Mouse (Mus musculus) kidney, embryonic 15.5 days (tissue): Measurements from ENCODE around the gene Arl5c. TPM values are rescaled to one million over a fixed set of nuclear protein-coding genes. Genes with fewer than 3 reads are reported as not detected.
A peak's percentile ranks its signal among the peaks of the same experiment; 100 is the strongest.

Source experiments
- ATAC-seq: fragments of 200-750 bp; cut with Nextera tagmentation; replicated peaks from 2 replicates; pipeline ENCODE4 v1.8.0; 2017; ENCODE audit warnings: moderate TSS enrichment; ENCODE audit not compliant: low FRiP score
- H3K27ac ChIP-seq: fragments of 300-500 bp; sonication (generic); 2 replicates; pipeline ENCODE4 v1.5.1; 2015; ENCODE audit warnings: mild to moderate bottlenecking, inconsistent platforms
- H3K27me3 ChIP-seq: fragments of 300-500 bp; sonication (generic); 2 replicates; pipeline ENCODE4 v1.6.1; 2015; ENCODE audit warnings: inconsistent platforms
- H3K36me3 ChIP-seq: fragments of 300-500 bp; sonication (generic); 2 replicates; pipeline ENCODE4 v1.6.1; 2015; ENCODE audit warnings: inconsistent platforms
- H3K4me1 ChIP-seq: fragments of 300-500 bp; sonication (generic); 2 replicates; pipeline ENCODE4 v1.6.1; 2015; ENCODE audit warnings: inconsistent platforms
- H3K4me2 ChIP-seq: fragments of 300-500 bp; sonication (generic); 2 replicates; pipeline ENCODE4 v1.6.1; 2015; ENCODE audit warnings: moderate library complexity, mild to moderate bottlenecking, inconsistent platforms
- H3K4me3 ChIP-seq: fragments of 300-500 bp; sonication (generic); replicated peaks from 2 replicates; pipeline ENCODE4 v1.5.1; 2015; ENCODE audit warnings: mild to moderate bottlenecking, inconsistent platforms
- H3K9ac ChIP-seq: fragments of 300-500 bp; sonication (generic); 2 replicates; pipeline ENCODE4 v1.6.1; 2015; ENCODE audit warnings: mild to moderate bottlenecking, inconsistent platforms
- H3K9me3 ChIP-seq: fragments of 300-500 bp; sonication (generic); replicated peaks from 2 replicates; pipeline ENCODE4 v1.6.1; 2016; ENCODE audit warnings: inconsistent platforms
- WGBS: fragments of 180-500 bp; shearing (Covaris S2); methylation state at CpG from one replicate; pipeline ENCODE4 v1.1.7; 2015; ENCODE audit warnings: mixed read lengths; 5-methylcytosine and 5-hydroxymethylcytosine counted together
- polyA plus RNA-seq: library from polyadenylated mRNA; unstranded; fragments of >200 nt; fragmentation: Nextera tagmentation; extraction: Ambion mirVana; gene quantifications from 2 replicates; pipeline ENCODE4 v1.2.1, GENCODE M21; 2015

The Arl5c gene
- polyA plus RNA-seq: 9.9 and 10.1 TPM in 2 replicates

DNA sequence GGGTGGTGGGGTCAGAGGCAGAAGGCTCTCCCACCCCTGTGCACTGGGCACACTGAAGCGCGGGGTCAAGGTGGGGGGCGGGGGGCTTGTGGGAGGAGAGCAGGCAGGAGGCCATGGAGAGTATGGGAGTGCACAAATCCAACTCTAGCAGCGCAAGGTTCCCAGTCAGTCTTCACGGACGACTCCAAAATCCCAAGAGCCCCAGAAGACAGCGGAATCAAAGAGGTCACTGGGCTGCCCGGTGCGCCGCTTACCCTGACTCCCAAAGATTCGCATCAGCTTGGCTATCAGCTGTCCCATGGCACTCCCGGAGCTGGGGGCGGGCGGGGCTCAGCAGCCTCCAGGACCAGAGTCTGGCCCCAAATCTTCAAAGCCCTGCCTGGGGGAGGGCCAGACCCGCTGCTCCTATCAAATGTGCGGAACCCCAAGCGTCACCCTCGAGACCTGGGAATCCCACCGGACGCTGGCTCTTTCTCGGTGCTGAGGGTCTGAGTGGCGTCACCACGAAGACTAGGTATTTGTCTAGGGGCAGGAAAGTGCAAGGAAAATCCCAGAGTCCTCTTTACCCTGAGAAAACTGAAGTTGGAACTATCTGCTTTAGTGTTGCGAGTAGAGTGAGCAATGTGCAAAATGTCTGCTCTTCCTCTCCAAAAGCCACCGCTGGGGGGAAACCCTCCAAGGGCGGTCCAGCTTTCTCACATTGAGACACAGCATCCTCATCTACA, at the start of gene Arl5c:
Gene Arl5c, minus strand, starts transcription at position 618 of the 725 bp plus-strand sequence.
- H3K36me3 ChIP-seq: no peaks in the 10 kb centered on the region
- peak within 1 kb of the TSS; percentile 46 for H3K9ac ChIP-seq
- H3K4me3 ChIP-seq: peak within 1 kb of the TSS; percentile 54
- peak within 1 kb of the TSS; percentile 75 for H3K27ac ChIP-seq
- H3K4me2 ChIP-seq: peak within 1 kb of the TSS; percentile 95
- H3K9me3 ChIP-seq: no peaks in the 10 kb centered on the region
- peaks cover 10% of the 10 kb centered on the region for H3K27me3 ChIP-seq
- ATAC-seq: peak; percentile 52
- WGBS: 1% methylated on average over 26 of the region's 26 CpGs
- H3K4me1 ChIP-seq: peaks cover 37% of the 10 kb centered on the region

DNA sequence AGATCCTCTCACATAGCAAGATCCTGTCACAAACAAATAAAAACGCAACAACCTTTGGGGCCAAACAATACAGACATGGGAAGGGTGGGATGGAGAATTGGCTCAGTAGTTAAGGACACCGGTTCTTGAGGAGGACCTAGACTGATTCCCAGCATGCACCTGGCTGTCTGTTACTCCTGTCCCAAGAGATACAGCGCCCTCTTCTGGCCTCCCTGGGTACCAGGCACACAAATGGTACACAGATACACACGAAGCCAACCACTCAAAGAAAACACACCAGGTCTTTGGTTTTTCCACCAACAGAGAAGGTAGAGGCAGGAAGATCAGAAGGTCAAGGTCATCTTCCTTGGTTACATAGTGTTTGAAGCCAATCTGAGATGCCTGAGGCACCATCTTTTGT, 49.6 kb upstream of the Arl5c start:
- Histone ChIP-seq H3K9ac (no peak overlapping the region), H3K9me3 (no peaks in the 10 kb centered on the region), H3K4me3 (no peak overlapping the region), H3K27ac (no peak overlapping the region), H3K4me1 (peaks cover 22% of the 10 kb centered on the region), H3K4me2 (no peak overlapping the region), H3K27me3 (peaks cover 5% of the 10 kb centered on the region), H3K36me3 (no peaks in the 10 kb centered on the region)
- no peak for ATAC-seq
- WGBS: 65% methylated on average over 4 of the region's 4 CpGs

DNA sequence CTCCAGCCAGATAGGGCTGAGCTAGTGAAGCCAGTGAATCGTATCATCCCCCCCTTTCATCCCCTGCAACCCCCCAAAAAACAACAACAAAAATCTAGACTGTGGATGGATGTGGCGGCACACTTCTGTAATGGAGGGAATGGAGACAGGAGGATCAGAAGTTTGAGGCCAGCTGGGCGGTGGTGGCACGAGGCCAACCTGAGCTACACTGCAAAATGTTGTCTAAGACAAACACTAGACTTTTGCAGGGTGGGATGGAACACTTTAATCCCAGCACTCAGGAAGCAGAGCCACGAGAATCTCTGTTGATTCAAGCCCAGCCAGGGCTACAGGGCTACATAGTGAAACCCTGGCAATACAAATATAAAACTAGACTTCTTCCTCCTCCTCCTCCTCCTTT, 48.1 kb upstream of the Arl5c start:
- ATAC-seq: no peak
- H3K9ac ChIP-seq: no peak overlapping the region
- H3K4me2 ChIP-seq: no peak overlapping the region
- 64% methylated on average over 5 of the region's 5 CpGs for WGBS
- no peaks in the 10 kb centered on the region for H3K27me3 ChIP-seq
- H3K9me3 ChIP-seq: no peaks in the 10 kb centered on the region
- H3K4me3 ChIP-seq: no peak overlapping the region
- 0 out of 2 replicates have a peak, but pooled peaks cover 13% of the 10 kb centered on the region for H3K4me1 ChIP-seq
- no peak overlapping the region for H3K27ac ChIP-seq
- H3K36me3 ChIP-seq: no peaks in the 10 kb centered on the region

GRCm38 (mm10) chr11:98042741-98043140, 46.8 kb upstream of the Arl5c start:
- no peaks in the 10 kb centered on the region for H3K9me3 ChIP-seq
- H3K27ac ChIP-seq: no peak overlapping the region
- H3K27me3 ChIP-seq: no peaks in the 10 kb centered on the region
- 0 out of 2 replicates have a peak, but pooled peaks cover 11% of the 10 kb centered on the region for H3K4me1 ChIP-seq
- H3K36me3 ChIP-seq: no peaks in the 10 kb centered on the region
- no peak overlapping the region for H3K4me2 ChIP-seq
- H3K9ac ChIP-seq: no peak overlapping the region
- 66% methylated on average over 6 of the region's 6 CpGs for WGBS
- ATAC-seq: no peak
- no peak overlapping the region for H3K4me3 ChIP-seq

DNA sequence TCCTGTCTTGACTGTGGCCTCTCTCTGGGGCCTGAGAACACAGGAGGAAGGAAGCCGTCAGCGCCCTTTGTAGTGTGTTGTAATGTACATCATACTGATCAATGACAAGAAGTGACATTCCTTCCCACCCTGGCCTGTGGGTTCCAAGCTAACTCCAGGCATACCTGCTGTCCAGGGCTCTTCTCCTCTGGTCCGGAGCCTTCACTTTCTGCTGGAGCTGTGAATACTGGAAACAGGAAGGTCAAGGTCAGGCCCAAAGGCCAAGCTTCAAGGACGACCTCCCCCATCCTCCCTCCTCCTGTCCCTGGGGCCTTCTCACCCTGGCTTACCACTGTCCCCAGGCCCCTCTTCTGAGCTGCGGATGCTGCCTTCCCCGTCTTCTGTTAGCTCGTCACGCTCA, 45.0 kb upstream of the Arl5c start:
- Histone ChIP-seq H3K9me3 (no peaks in the 10 kb centered on the region), H3K27me3 (peaks cover 10% of the 10 kb centered on the region)
- ATAC-seq: no peak

GRCm38 (mm10) chr11:98037871-98038270, 41.9 kb upstream of the Arl5c start:
- Histone ChIP-seq H3K9ac (no peak overlapping the region), H3K27me3 (peaks cover 16% of the 10 kb centered on the region), H3K4me2 (no peak overlapping the region), H3K36me3 (no peaks in the 10 kb centered on the region), H3K4me1 (peaks cover 26% of the 10 kb centered on the region), H3K4me3 (no peak overlapping the region), H3K9me3 (no peaks in the 10 kb centered on the region), H3K27ac (no peak overlapping the region)
- no peak for ATAC-seq
- WGBS: 69% methylated on average over 14 of the region's 14 CpGs

More for the DNA sequence above, 45.0 kb upstream of the Arl5c start:
- Histone ChIP-seq H3K9ac (no peak overlapping the region), H3K4me1 (peaks cover 19% of the 10 kb centered on the region), H3K4me3 (no peak overlapping the region), H3K4me2 (no peak overlapping the region), H3K27ac (no peak overlapping the region), H3K36me3 (no peaks in the 10 kb centered on the region)
- WGBS: 63% methylated on average over 8 of the region's 8 CpGs

DNA sequence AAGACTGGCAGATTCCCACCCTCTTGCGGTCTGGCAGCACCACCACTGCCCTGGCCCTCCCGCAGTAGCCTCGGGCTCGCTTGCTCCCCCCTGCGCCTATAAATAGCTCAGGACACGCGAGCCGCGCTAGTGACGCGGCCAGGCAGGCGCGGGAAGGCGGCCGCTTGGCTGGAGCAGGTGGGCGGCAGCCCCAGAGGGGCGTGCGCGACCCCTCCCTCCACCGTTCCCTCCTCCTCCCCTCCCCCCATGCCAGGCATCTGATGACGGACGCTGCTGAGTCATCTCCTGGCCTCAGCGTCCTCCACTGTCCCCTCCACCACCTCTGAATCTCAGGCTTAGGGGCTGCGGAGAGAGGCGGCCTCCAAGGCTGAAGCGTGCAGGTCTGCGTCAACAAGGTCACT, 40.0 kb upstream of the Arl5c start:
- H3K4me3 ChIP-seq: peak overlapping the region; percentile 37
- WGBS: 0% methylated on average over 27 of the region's 27 CpGs
- H3K4me1 ChIP-seq: peaks cover 26% of the 10 kb centered on the region
- peaks cover 6% of the 10 kb centered on the region for H3K36me3 ChIP-seq
- H3K9ac ChIP-seq: peak overlapping the region; percentile 27
- peak overlapping the region; percentile 75 for H3K4me2 ChIP-seq
- H3K9me3 ChIP-seq: no peaks in the 10 kb centered on the region
- peaks cover 16% of the 10 kb centered on the region for H3K27me3 ChIP-seq
- H3K27ac ChIP-seq: no peak overlapping the region
- ATAC-seq: peak; percentile 52

DNA sequence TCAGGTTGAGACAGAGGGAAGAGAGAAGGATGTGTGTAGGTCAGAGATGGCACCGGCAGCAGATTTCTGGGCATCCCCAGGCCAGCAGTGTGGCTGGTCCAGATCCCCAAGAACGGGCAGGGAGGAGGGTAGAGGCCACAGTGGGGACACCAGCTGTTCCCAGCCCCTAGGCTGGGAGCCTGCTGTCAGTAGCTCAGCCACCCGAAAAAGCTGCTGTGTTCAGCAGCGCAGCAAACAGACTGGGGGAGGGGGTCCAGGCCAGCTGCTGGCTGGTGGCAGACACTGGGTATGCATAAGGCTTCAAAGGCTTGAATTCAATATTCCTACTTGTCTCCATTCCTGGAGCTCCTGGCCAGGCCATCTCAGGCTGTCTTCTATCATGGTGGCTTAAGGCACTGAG, 38.9 kb upstream of the Arl5c start:
- Histone ChIP-seq H3K4me2 (no peak overlapping the region), H3K4me3 (no peak overlapping the region), H3K4me1 (peaks cover 26% of the 10 kb centered on the region), H3K27ac (no peak overlapping the region; the same call in none of the 2 replicates), H3K36me3 (peaks cover 18% of the 10 kb centered on the region), H3K9me3 (no peaks in the 10 kb centered on the region), H3K9ac (0 out of 2 replicates have a peak overlapping the region, but pooled peaks have one; percentile 1), H3K27me3 (peaks cover 16% of the 10 kb centered on the region)
- WGBS: 25% methylated on average over 4 of the region's 4 CpGs
- ATAC-seq: no peak; the same call in 1 of the 2 replicates

GRCm38 (mm10) chr11:98034061-98034460, 38.1 kb upstream of the Arl5c start:
- ATAC-seq: no peak
- WGBS: 88% methylated on average over 5 of the region's 5 CpGs
- Histone ChIP-seq H3K36me3 (peaks cover 26% of the 10 kb centered on the region), H3K27ac (no peak overlapping the region), H3K9me3 (no peaks in the 10 kb centered on the region), H3K4me1 (peaks cover 26% of the 10 kb centered on the region), H3K27me3 (peaks cover 16% of the 10 kb centered on the region), H3K4me3 (no peak overlapping the region), H3K9ac (no peak overlapping the region), H3K4me2 (no peak overlapping the region)

DNA sequence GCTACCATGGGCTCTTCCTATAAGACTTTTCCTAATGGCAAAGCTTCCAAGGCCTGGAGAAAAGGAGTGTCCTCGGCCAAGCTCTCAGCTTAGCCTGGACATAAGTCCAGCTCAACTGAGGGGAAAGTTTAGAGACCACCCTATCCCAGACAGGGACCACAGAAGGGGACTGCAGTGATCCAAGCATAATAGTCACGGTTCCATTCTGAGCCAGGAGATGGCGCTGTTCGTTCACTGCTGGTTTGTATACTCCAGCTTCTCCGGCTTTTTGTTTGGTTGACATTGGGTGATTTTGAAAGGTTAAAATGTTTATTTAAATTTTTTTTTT, 35.4 kb upstream of the Arl5c start:
- H3K27ac ChIP-seq: peak overlapping the region; percentile 11
- no peak overlapping the region for H3K4me3 ChIP-seq
- H3K9ac ChIP-seq: no peak overlapping the region
- no peak overlapping the region for H3K4me2 ChIP-seq
- peaks cover 37% of the 10 kb centered on the region for H3K36me3 ChIP-seq
- no peaks in the 10 kb centered on the region for H3K9me3 ChIP-seq
- 2% methylated on average over 5 of the region's 5 CpGs for WGBS
- H3K27me3 ChIP-seq: peaks cover 11% of the 10 kb centered on the region
- no peak for ATAC-seq
- peaks cover 28% of the 10 kb centered on the region for H3K4me1 ChIP-seq

GRCm38 (mm10) chr11:98030701-98031442, 34.9 kb upstream of the Arl5c start:
- peaks cover 26% of the 10 kb centered on the region for H3K4me1 ChIP-seq
- 48% methylated on average over 5 of the region's 5 CpGs for WGBS
- no peak overlapping the region for H3K9ac ChIP-seq
- H3K27ac ChIP-seq: peak overlapping the region; percentile 11
- H3K27me3 ChIP-seq: peaks cover 6% of the 10 kb centered on the region
- ATAC-seq: no peak
- H3K4me2 ChIP-seq: no peak overlapping the region
- no peak overlapping the region for H3K4me3 ChIP-seq
- H3K9me3 ChIP-seq: no peaks in the 10 kb centered on the region
- peaks cover 37% of the 10 kb centered on the region for H3K36me3 ChIP-seq

GRCm38 (mm10) chr11:98027785-98028184, 31.8 kb upstream of the Arl5c start:
- peak overlapping the region; percentile 66 for H3K4me2 ChIP-seq
- H3K27me3 ChIP-seq: no peaks in the 10 kb centered on the region
- H3K9me3 ChIP-seq: no peaks in the 10 kb centered on the region
- no peak for ATAC-seq
- WGBS: 18% methylated on average over 7 of the region's 7 CpGs
- H3K4me3 ChIP-seq: peak overlapping the region; percentile 87
- peak overlapping the region; percentile 98 for H3K9ac ChIP-seq
- peaks cover 37% of the 10 kb centered on the region for H3K36me3 ChIP-seq
- H3K27ac ChIP-seq: peak overlapping the region; percentile 95; the same call in 1 of the 2 replicates
- H3K4me1 ChIP-seq: peaks cover 27% of the 10 kb centered on the region
